Mouse (Mus musculus) embryonic fibroblast, embryonic 13.5 days (primary cell): ENCODE data around the gene Slit1.

Source experiments
- CTCF ChIP-seq: IDR thresholded peaks from 2 replicates; pipeline ENCODE4 v1.5.1; 2011; ENCODE audit warnings: mild to moderate bottlenecking, control low read depth, low read length, moderate library complexity, borderline replicate concordance; ENCODE audit not compliant: insufficient read depth
- POLR2A ChIP-seq: IDR thresholded peaks from 2 replicates; pipeline ENCODE4 v1.6.1; 2011; ENCODE audit warnings: low read depth, mild to moderate bottlenecking, control low read depth, low read length, moderate library complexity

- TF ChIP-seq CTCF (no peak), POLR2A (no peak)
These were observed 151.7 kb downstream of the Slit1 start for GRCm38 (mm10) chr19:41591808-41592207.
